Mouse (Mus musculus) testis, adult 2 months (tissue): ENCODE data around the gene Nudc. TPM values are rescaled to one million over a fixed set of nuclear protein-coding genes. Genes with fewer than 3 reads are reported as not detected.

Source experiments
- H3K27ac ChIP-seq: fragments of 200-500 bp; 2 replicates; pipeline ENCODE4 v1.5.1; 2012; ENCODE audit warnings: low read depth, low read length; ENCODE audit not compliant: control insufficient read depth, insufficient read depth
- H3K27me3 ChIP-seq: fragments of 200-500 bp; 2 replicates; pipeline ENCODE4 v1.6.1; 2012; ENCODE audit warnings: mild to moderate bottlenecking, low read length, moderate library complexity; ENCODE audit not compliant: control insufficient read depth, insufficient read depth
- H3K36me3 ChIP-seq: fragments of 200-500 bp; 2 replicates; pipeline ENCODE4 v1.6.1; 2012; ENCODE audit warnings: mild to moderate bottlenecking, low read length; ENCODE audit not compliant: control insufficient read depth, insufficient read depth
- H3K4me1 ChIP-seq: fragments of 200-500 bp; 2 replicates; pipeline ENCODE4 v1.6.1; 2012; ENCODE audit warnings: low read length; ENCODE audit not compliant: control insufficient read depth, insufficient read depth
- H3K4me3 ChIP-seq: fragments of 200-500 bp; 2 replicates; pipeline ENCODE4 v1.5.1; 2012; ENCODE audit warnings: low read depth, mild to moderate bottlenecking, low read length, moderate library complexity, mixed read lengths; ENCODE audit not compliant: control insufficient read depth
- CTCF ChIP-seq: fragments of 200-500 bp; IDR thresholded peaks from 2 replicates; pipeline ENCODE4 v1.5.1; 2012; ENCODE audit warnings: low read depth, mild to moderate bottlenecking, inconsistent platforms, low read length, moderate library complexity; ENCODE audit not compliant: control insufficient read depth, insufficient read depth, insufficient replicate concordance
- POLR2A ChIP-seq: fragments of 200-500 bp; IDR thresholded peaks from 2 replicates; pipeline ENCODE4 v1.6.1; 2012; ENCODE audit warnings: low read depth, mild to moderate bottlenecking, inconsistent platforms, low read length, moderate library complexity; ENCODE audit not compliant: control insufficient read depth
- polyA plus RNA-seq: library from polyadenylated mRNA; depleted of rRNA; stranded (reverse); fragments of >200 nt; gene quantifications from 2 replicates; pipeline ENCODE4 v1.2.3, GENCODE M21; 2012

Nudc gene
- polyA plus RNA-seq, 1 experiment: 104 TPM

DNA sequence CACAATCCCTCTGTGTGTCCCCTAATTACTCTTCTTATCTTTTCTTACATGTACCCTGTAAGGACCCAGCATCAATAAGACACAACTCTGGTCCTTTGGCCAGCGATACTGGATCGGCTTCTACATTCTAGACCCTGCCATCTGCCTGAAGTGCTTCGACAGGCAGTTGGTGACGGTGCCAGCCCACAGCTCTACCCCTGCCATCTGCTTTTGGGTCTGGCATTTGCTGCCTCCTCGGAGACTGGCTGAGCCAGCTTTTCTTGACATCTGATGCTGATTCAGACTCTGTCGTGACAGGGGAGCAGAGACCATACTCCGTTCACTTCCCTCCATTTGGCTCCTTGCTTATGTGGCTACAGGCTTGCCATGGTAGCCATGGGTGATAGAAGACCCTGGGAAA lies 36.8 kb downstream of the Nudc start:
- Histone ChIP-seq H3K27me3 (no peaks in the 10 kb centered on the region), H3K4me1 (no peaks in the 10 kb centered on the region), H3K4me3 (no peak overlapping the region), H3K36me3 (no peaks in the 10 kb centered on the region), H3K27ac (no peak overlapping the region)
- TF ChIP-seq CTCF: no peak
- no peak for TF ChIP-seq POLR2A

DNA sequence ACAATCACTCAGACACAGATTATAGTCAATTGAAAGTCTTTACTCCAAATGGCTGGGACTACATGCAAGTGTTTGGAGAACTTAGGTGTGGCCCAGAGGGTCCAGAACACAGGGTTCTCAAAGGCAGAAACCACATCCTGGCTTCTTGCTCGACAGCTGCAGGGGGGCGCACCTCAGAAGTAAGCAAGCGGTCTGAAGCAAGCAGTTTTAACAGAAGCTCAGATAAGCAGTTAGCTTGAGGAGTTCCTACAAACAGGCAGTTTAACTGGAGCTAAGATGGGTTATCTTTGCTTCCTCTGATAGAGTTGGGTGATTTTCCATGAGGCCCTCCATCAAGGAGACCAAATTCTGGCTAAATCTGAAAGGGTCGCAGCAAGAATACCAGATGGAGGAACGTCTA lies 39.2 kb downstream of the Nudc start:
- H3K27me3 ChIP-seq: no peaks in the 10 kb centered on the region
- TF ChIP-seq POLR2A (no peak), CTCF (no peak)
- no peak overlapping the region for H3K4me3 ChIP-seq
- H3K4me1 ChIP-seq: no peaks in the 10 kb centered on the region
- no peak overlapping the region for H3K27ac ChIP-seq
- no peaks in the 10 kb centered on the region for H3K36me3 ChIP-seq

DNA sequence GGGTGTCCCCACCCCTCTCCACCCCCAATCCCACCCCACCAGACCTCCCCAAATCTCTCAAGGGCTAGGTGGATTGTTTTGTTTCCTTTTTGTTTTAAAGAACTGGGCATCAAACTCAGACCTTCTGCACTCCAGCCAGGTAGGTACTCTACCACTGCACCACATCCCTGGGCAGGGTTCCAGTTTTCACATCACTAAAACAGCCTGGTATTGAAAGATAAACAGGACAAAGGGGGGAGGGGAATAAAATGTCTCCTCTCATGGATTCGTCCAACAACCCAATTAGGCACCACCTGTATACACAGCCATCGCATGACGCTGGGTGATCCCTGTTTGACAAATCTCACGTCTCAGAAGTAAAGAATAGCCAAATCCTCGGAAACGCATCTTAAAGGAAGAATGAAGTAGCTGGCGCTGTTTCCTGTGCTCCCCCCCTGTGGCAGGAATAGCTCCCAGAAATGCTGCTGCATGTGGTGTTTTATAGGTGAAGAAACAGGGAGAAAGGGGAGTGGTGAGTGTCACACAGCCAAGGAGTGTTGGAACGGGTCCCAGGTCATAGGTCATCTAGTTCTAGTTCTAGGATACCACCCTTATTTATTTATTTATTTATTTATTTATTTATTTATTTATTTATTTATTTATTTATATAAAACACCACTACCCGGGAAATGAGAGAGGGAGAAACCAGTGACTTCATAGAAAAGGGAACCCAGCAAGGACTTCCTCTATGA lies 40.9 kb downstream of the Nudc start:
- H3K27ac ChIP-seq: no peak overlapping the region
- H3K27me3 ChIP-seq: no peaks in the 10 kb centered on the region
- H3K36me3 ChIP-seq: no peaks in the 10 kb centered on the region
- no peak overlapping the region for H3K4me3 ChIP-seq
- TF ChIP-seq POLR2A (no peak), CTCF (no peak)
- H3K4me1 ChIP-seq: no peaks in the 10 kb centered on the region

GRCm38 (mm10) chr4:133504300-133504699 lies 41.5 kb downstream of the Nudc start:
- Histone ChIP-seq H3K4me1 (no peaks in the 10 kb centered on the region), H3K36me3 (no peaks in the 10 kb centered on the region), H3K27ac (no peak overlapping the region), H3K4me3 (no peak overlapping the region), H3K27me3 (no peaks in the 10 kb centered on the region)
- TF ChIP-seq CTCF (no peak), POLR2A (no peak)

GRCm38 (mm10) chr4:133501514-133501913 lies 44.3 kb downstream of the Nudc start:
- peaks cover 8% of the 10 kb centered on the region for H3K4me1 ChIP-seq
- no peak overlapping the region for H3K27ac ChIP-seq
- H3K36me3 ChIP-seq: no peaks in the 10 kb centered on the region
- H3K27me3 ChIP-seq: no peaks in the 10 kb centered on the region; the same call in 1 of the 2 replicates
- H3K4me3 ChIP-seq: no peak overlapping the region
- no peak for TF ChIP-seq CTCF
- no peak for TF ChIP-seq POLR2A

DNA sequence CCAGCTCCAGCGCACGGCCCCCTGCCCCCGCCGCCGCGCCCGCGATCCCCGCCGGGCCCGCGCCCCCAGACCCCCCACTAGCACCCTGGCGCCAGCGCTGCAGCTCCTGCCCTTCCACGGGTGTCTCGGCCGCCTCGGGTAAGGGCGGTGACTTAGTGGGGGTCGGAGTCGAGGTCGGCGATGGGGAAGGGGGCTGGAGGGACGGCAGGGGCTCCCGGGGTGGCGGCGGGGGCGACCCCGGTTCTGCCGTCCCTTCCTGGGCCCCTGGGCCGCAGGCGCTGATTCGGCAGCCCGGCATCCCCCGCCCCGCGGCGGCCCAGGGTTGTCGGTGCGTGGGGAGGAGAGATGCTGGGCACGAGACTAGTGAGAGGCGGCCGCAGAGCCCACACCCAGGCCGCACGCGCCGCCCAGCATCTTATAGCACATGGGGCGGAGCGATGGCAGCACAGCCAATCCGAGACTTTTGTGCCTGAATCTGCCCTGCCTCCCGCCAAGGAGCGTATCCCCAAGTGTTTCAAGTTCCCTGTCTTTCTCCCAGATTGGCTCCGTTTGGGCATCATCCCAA lies 47.6 kb downstream of the Nudc start, which contains the start of gene Trnp1:
Trnp1 (minus strand) TSS at position 391 of the 565 bp plus-strand sequence.
- TF ChIP-seq CTCF (no peak), POLR2A (no peak)
- no peak within 1 kb of the TSS for H3K27ac ChIP-seq
- H3K4me1 ChIP-seq: peaks cover 12% of the 10 kb centered on the region
- H3K36me3 ChIP-seq: no peaks in the 10 kb centered on the region
- peak within 1 kb of the TSS; percentile 66 for H3K4me3 ChIP-seq
- no peaks in the 10 kb centered on the region; the same call in 1 of the 2 replicates for H3K27me3 ChIP-seq

GRCm38 (mm10) chr4:133497461-133498159 lies 48.2 kb downstream of the Nudc start:
- H3K36me3 ChIP-seq: no peaks in the 10 kb centered on the region
- H3K4me3 ChIP-seq: peak overlapping the region; percentile 66
- TF ChIP-seq POLR2A: no peak
- no peak for TF ChIP-seq CTCF
- H3K27me3 ChIP-seq: no peaks in the 10 kb centered on the region; the same call in 1 of the 2 replicates
- H3K4me1 ChIP-seq: peaks cover 13% of the 10 kb centered on the region
- no peak overlapping the region for H3K27ac ChIP-seq
